Mouse (Mus musculus) hematopoietic multipotent progenitor cell, adult 10-12 weeks (in vitro differentiated cells): ENCODE data around the gene Gm8720. TPM values are rescaled to one million over a fixed set of nuclear protein-coding genes. Genes with fewer than 3 reads are reported as not detected.

ENCODE experiments used
- polyA plus RNA-seq: library from polyadenylated mRNA; stranded (reverse); fragments of >175 nt; gene quantifications from 2 replicates; pipeline ENCODE4 v1.2.3, GENCODE M21; 2012; ENCODE audit warnings: low replicate concordance

The Gm8720 gene
- polyA plus RNA-seq, result not detected in 2 replicates

GRCm38 (mm10) chr7:23067356-23067755 lies at the start of gene Gm8720:
Gene Gm8720 (minus strand): TSS chr7:23067456.

GRCm38 (mm10) chr7:23055240-23055639 lies 12.0 kb downstream of the Gm8720 start, which contains the start of gene Vmn1r163:
Gene Vmn1r163 (plus strand): TSS chr7:23055540.

GRCm38 (mm10) chr7:23019823-23020222 lies 47.4 kb downstream of the Gm8720 start, which contains the start of gene Gm4216:
Gene Gm4216 (minus strand): TSS chr7:23019923.

Other genes starting within 250 kb of the Gm8720 start
- not detected in 2 replicates for gene Vmn1r159, start 223.9 kb downstream of the Gm8720 start, polyA plus RNA-seq
- gene Vmn1r160, start 196.2 kb downstream of the Gm8720 start, polyA plus RNA-seq, result not detected in 2 replicates
- gene Gm4214, start 82.8 kb downstream of the Gm8720 start, polyA plus RNA-seq, result not detected in 2 replicates
- gene Gm4216, start 47.5 kb downstream of the Gm8720 start, polyA plus RNA-seq, result not detected in 2 replicates
- gene Vmn1r163, start 11.9 kb downstream of the Gm8720 start, polyA plus RNA-seq, result not detected in 2 replicates
- gene Gm10662, start 77.0 kb upstream of the Gm8720 start, polyA plus RNA-seq, result not detected in 2 replicates
- not detected in 2 replicates for gene Vmn1r165, start 149.9 kb upstream of the Gm8720 start, polyA plus RNA-seq
- not detected in 2 replicates for gene Vmn1r166, start 184.2 kb upstream of the Gm8720 start, polyA plus RNA-seq
- gene Gm6902, start 211.4 kb upstream of the Gm8720 start, polyA plus RNA-seq, result not detected in 2 replicates
- not detected in 2 replicates for gene Nlrp4e, start 233.7 kb upstream of the Gm8720 start, polyA plus RNA-seq